Mouse (Mus musculus): ENCODE data around the gene Mzt1.
"Not testable (repeated sequence)": the region's sequence is repeated elsewhere in the genome, so short reads cannot be mapped to it uniquely, and the experiment has no call there.

Mzt1 gene

DNA sequence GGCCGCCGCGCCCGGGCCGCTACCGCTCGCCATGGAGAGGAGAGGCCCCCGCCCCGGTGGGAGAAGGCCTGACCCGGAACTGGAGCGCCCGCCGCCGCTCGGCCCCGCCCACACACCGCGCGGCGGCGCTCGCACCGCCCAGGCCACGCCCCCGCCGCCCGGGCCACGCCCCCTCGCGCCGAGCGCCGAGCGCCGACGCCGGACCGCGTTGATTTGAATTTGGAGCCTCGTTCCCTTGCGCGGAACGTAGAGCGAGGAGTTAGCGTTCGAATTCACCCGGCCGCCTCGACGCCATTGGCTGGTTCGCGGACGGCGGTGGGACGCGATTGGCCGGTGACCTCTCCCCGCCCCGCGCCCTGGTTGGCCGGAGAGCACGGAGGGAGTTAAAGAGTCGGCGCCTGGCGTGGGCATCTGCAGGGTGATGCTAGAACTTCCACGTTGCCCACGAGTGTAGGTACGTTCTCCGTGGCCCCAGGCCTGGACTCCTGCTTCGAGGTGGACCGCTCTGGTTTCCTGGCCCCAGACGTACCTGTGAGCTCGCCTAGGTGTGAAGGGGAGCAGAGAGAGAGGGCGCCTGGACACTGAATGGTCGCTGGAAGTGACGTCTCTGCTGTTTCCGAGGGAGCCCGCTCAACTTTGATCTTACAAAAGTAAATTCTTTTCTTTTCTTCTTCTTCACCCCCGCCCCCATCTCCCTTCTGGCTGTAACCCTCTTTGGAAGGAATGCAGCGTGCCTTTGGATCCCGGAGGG, at the start of gene Mzt1, which contains the start of gene Bora:
Gene Mzt1 (minus strand): TSS at position 104 of the 751 bp plus-strand sequence.
Gene Bora (plus strand): TSS at position 192 of the 751 bp plus-strand sequence.
- DNase-seq: peak; percentile 96

GRCm38 (mm10) chr14:99088947-99089346, 43.0 kb upstream of the Mzt1 start:
- DNase-seq: no peak

- DNase-seq: no peak
These were observed 25.2 kb upstream of the Mzt1 start for GRCm38 (mm10) chr14:99071146-99071545.

DNA sequence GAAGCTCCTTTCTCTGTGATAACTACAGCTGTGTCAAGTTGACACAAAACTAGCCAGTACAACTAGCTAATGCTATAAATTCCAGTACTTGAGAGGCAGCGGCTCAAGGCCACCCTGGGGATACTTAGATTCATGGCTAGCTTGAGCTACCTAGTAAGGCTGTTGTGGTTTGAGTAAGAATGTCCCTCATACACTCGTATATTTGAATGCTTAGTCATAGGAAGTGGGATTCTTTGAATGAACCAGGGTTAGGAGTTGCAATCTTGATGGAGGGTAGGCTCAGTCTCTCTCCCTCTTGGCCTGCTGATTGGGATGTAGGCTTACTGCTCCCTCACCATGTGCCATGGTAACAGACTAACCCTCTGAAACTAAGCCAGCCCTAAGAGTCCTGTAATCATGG, 17.2 kb upstream of the Mzt1 start:
- no peak for DNase-seq

DNA sequence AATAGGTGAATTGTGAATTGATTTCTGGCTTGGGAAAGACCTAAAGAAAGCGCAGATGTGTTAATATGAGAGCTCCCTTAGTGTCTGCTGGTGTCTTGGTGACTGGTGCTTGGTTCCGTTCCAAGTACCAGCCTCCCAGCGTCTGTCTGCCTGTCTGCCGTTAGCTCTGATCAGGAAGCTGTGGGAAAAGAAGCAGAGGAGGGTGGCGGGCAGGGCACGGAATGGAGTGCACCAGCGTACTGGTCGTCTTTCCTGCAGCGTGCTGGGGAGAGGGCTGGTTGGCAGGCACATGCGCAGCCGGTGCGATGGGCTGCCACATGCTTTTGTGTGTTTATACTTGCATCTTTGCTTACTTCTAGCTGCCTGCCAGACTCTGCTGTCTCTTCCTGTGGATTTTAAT, 14.7 kb upstream of the Mzt1 start:
- no peak for DNase-seq

GRCm38 (mm10) chr14:99058959-99059586, 13.1 kb upstream of the Mzt1 start:
- DNase-seq: no peak

DNA sequence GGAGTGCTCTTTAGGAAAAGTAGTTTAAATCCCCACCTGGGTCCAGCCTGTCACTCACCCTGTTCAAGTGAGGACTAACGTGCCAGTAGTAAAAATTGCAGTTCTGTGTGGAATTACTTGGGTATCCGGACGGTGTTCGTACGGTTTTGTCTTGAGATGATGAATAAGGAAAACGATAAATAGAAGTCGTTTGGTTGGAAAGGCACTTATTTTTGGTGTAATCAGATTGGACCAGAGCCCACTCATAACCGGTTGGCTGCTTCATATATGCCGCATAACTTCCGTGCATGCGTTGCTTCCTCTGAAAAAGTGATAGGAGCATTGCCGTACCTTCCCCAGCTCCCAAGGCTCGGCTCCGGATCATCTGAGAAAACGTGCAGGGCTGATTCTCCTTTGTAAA, 848 bp upstream of the Mzt1 start:
- no peak for DNase-seq

DNA sequence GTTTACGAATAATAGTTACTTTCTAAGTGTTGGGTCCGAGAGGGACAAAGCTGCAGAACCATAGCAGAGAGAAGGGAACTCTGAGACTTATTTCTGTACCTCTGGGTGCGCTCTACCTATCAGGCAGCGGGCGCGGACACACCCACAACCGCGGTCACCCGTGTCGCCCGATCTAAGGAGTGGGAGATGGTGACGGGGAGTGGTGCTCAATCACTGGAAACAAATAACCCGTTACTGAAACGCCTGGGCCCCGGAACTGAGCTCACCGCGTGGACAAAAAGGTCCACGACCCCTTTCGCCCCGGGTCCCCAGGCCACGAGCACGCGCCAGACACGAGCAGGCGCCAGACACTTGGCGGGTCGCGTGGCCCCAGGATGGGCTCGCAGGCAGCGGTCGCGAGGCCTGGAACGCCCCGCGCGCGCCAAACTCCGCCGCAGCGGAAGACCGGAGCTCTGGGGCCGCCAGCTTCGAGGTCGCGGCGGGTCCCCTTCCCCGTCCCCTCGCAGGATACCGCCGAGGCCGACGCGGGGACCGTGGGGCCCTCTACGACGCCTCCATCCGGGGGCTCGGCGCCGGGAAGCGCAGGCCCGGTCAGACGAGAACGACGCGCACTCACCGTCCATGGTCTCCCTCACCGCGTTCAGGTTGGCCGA, 430 bp downstream of the Mzt1 start:
- DNase-seq: peak; percentile 32

GRCm38 (mm10) chr14:99044718-99045117, 1.2 kb downstream of the Mzt1 start:
- DNase-seq: no peak

- no peak for DNase-seq
These were observed 1.8 kb downstream of the Mzt1 start for GRCm38 (mm10) chr14:99044096-99044495.

- DNase-seq: no peak
These were observed 2.4 kb downstream of the Mzt1 start for GRCm38 (mm10) chr14:99043499-99043898.

GRCm38 (mm10) chr14:99041416-99041815, 4.5 kb downstream of the Mzt1 start:
- no peak for DNase-seq

DNA sequence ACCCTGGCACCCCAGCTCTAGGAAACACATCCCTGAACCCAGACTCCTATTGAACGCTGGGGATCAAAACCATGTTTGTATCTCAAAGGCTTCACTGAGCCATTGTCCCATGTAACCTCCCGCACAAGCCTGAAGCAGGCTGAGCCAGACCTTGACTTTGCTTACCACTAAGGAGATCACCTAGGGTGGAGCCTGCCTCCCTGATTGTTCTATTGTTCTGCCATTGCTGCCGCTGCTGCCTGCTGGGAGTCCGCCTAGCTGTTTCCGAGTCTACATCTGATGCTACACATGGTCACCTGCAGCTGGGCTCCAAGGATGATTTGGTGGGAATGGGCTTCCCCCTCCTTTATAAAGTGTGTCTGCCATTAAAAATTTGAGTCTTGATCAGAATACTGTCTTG, 6.6 kb downstream of the Mzt1 start:
- not testable (repeated sequence) for DNase-seq

DNA sequence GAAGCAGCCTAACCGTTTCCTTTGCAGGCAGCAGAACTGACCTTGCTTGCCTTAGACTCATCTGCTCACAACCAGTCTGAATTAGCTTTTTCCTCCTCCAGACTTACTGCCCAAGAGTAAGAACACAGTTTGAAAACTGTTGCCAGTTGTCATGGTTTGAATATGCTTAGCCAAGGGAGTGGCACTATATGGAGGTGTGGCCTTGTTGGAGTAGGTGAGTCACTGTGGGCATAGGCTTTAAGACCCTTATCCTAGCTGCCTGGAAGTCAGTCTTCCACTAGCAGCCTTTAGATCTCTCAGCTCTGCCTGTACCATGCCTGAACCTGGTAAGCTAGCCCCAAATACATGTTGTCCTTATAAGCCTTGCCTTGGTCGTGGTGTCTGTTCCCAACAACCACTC, 8.2 kb downstream of the Mzt1 start:
- DNase-seq: no peak

GRCm38 (mm10) chr14:99036039-99036438, 9.9 kb downstream of the Mzt1 start:
- no peak for DNase-seq

DNA sequence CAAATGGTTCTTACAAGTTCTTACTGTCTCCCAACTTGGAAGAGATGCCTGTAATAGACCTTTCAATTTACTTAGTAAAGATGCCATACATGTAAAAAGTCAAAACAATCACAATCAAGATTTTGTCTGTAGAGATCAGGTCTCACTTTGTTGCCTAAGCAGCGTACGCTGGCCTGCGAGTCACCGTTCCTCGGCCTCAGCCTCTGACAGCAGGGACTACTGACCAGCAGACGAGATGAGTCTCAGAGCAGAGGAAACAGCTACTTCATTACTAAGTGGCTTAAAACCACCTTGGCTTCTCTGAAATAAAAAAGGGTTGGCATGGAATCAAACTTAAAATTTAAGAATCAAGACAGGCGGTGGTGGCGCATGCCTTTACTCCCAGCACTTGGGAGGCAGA, 11.1 kb downstream of the Mzt1 start:
- DNase-seq: not testable (repeated sequence)

GRCm38 (mm10) chr14:99032596-99032995, 13.3 kb downstream of the Mzt1 start:
- DNase-seq: no peak

DNA sequence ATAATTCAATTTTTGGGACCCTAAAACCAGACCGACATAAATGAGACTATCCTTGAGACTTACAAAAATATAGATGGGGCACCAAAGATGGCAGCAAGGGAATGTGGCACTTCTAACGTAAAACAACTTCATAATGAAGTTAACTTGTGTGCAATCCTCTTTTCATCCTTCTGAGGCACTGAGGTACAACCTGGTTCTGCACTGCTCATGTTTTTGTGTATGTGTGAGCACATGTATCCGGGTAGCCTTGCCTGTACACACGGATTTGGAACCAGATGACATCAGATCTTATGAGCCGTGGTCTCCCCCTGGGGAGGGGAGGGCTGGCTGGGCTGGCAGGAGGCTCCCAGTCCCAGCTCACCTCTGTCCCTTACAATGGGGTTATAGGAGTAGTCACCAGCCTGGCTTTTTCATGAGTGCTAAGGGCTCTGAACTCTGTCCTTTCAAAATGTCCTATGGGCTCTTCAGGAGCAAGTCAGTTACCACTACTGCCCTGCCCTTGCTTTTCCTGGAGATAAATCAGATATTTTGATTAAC, 14.5 kb downstream of the Mzt1 start:
- no peak for DNase-seq

- DNase-seq: no peak
These were observed 15.9 kb downstream of the Mzt1 start for GRCm38 (mm10) chr14:99029987-99030386.

DNA sequence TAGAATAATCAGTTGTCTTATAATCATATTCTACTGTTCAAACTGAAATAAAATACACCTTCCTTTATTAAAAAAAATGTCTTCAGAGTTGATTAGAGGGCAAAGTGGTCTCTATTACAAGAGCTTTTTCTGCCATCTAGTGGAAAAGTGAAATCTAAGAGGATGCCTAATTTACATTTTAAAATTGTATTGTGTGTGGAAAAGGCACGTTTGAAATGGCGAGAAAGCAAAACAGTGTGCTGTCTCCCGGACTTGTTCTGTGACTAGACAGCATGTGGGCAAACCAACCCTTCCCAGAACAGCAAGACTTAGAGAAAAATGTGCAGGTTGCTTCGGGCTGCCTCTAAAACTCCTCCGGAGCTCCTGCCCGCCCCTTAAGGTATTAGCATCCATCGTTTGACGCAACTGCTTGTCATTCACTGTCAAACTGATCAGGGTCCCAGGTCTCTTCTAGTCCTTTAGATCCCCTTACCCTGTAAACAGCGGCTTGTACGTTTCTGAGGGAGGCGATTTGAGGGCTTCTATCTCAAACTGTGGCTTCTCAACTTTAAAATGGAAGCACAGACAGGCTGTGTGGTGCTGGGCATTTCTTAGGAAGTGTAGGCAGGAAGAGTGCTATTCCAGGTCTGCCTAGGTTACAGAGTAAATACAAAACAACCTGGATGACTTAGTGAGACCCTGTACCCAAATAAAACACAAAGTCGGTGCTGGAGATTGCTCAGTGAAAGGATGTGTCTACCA, 23.4 kb downstream of the Mzt1 start:
- no peak for DNase-seq

GRCm38 (mm10) chr14:99019136-99019808, 26.7 kb downstream of the Mzt1 start:
- DNase-seq: no peak

- no peak for DNase-seq
These were observed 27.2 kb downstream of the Mzt1 start for GRCm38 (mm10) chr14:99018691-99019090.

Data from kidney, postnatal 14 days (tissue).